Mouse (Mus musculus) monocyte, adult 59 days (primary cell): ENCODE results near the gene Erbb4. TPM values are rescaled to one million over a fixed set of nuclear protein-coding genes. Genes with fewer than 3 reads are reported as not detected.

Experiments used
- total RNA-seq, 2 experiments: library from RNA; stranded (reverse); gene quantifications; one replicate each; pipeline ENCODE4 v1.2.4; 2023

Gene Erbb4
- total RNA-seq: not detected

DNA sequence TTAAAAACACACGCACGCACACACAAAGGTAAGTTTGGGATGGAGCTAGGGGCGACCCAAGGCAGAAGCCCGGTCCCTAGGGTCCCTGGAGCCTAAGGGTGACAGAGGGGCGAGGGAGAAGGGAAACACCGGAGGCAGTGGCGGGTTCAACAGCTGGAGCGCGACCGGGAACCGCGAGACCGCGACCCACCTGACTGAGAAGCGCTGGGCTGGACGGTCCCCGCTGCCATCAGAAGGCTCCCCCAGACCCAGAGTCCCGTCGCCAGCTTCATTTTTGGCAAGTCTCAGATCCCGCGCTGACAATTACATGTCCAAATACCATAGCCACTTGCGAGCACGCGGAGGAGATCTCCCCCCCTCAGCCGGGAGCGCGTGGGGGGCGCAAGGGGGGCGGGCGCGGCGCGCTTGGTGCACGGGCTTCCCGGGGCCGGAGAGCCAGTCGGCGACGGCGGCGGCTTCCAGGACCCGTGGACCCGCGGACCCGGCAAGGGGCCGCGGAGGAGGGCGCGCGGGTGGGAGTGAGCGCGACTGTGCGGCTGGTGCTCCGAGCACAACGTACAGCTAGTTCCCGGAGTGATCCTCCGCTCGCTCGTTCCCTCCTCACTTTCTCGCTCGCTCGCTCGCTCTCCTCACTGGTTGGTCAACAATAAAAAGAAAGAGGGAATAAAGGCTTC lies at the start of gene Erbb4:
Gene Erbb4, minus strand, starts transcription at position 575 of the 674 bp plus-strand sequence.

